Mouse (Mus musculus) spleen, adult 2 months (tissue): Measurements from ENCODE around the gene Opn4. TPM values are rescaled to one million over a fixed set of nuclear protein-coding genes. Genes with fewer than 3 reads are reported as not detected.

Experiments used
- DNase-seq, 2 experiments: peaks; one replicate each; pipeline versions ENCODE4 v3.0.0 to v3.0.0-alpha.2; 2012 to 2021; ENCODE audit warnings: low spot score in 2 of 2, low read depth in 1 of 2
- H3K27ac ChIP-seq: fragments of 200-500 bp; 2 replicates; pipeline ENCODE4 v1.5.1; 2012; ENCODE audit warnings: low read length, inconsistent platforms; ENCODE audit not compliant: insufficient read depth
- H3K27me3 ChIP-seq: fragments of 200-500 bp; 2 replicates; pipeline ENCODE4 v1.6.1; 2012; ENCODE audit warnings: mild to moderate bottlenecking, moderate library complexity, low read length, inconsistent platforms; ENCODE audit not compliant: control insufficient read depth, insufficient read depth
- H3K36me3 ChIP-seq: fragments of 200-500 bp; 2 replicates; pipeline ENCODE4 v1.6.1; 2012; ENCODE audit warnings: mild to moderate bottlenecking, low read length, inconsistent platforms; ENCODE audit not compliant: control insufficient read depth, insufficient read depth
- H3K4me1 ChIP-seq: fragments of 200-500 bp; 2 replicates; pipeline ENCODE4 v1.6.1; 2011; ENCODE audit warnings: inconsistent platforms; ENCODE audit not compliant: control insufficient read depth, insufficient read depth, insufficient read length
- H3K4me3 ChIP-seq: fragments of 200-500 bp; 2 replicates; pipeline ENCODE4 v1.5.1; 2011; ENCODE audit warnings: mild to moderate bottlenecking, inconsistent platforms; ENCODE audit not compliant: insufficient read depth, insufficient read length; ENCODE audit errors: extremely low read depth
- CTCF ChIP-seq: fragments of 200-500 bp; IDR thresholded peaks from 2 replicates; pipeline ENCODE4 v1.5.1; 2011; ENCODE audit warnings: mild to moderate bottlenecking, inconsistent platforms; ENCODE audit not compliant: insufficient read depth, insufficient read length, insufficient replicate concordance; ENCODE audit errors: extremely low read depth
- POLR2A ChIP-seq: fragments of 200-500 bp; IDR thresholded peaks from 2 replicates; pipeline ENCODE4 v1.6.1; 2011; ENCODE audit warnings: low read depth, low read length, inconsistent platforms
- WGBS: fragments of 180-500 bp; shearing (Covaris S2); methylation state at CpG from one replicate; pipeline ENCODE4 v1.1.7; 2018; 5-methylcytosine and 5-hydroxymethylcytosine counted together
- polyA plus RNA-seq: library from polyadenylated mRNA; depleted of rRNA; stranded (reverse); fragments of >200 nt; gene quantifications from 2 replicates; pipeline ENCODE4 v1.2.3, GENCODE M21; 2012

Opn4 gene
- polyA plus RNA-seq, 1 experiment: not detected

DNA sequence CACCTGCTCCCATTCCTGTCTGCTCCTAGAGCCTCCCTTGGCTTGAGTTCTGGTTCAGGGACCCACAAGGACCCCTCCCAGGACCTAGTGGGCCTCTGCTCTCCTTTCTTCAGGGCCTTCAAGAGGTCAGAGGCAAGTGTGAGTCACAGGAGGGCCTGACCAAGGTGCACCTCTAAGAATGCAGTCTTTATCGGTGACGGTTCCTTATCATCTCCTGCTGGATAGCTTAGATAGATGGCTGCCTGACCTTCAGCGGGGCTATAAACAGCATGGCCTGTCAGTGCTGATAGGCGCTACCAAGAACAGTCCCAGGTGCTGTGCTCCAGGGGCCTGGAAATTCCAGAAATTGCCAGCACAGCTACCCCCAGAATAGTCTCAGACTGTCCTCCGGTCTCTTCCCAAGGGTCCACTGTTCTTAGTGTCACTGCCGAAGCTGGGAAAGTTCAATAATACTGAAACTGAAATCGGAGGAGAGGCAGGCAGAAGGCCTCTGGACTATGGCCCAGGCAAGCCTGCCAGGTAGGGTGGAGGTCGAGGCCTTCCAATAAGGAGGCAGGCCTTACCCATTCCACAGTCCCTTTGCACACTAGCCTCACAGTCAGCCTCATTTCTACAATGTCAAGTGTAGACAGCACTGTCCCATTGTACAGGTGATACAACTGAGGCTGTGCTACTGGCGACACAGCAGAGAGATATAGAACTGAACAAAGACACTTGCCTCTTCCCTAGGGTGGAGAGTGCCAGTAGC, 14.4 kb downstream of the Opn4 start:
- DNase-seq: no peak
- whole genome bisulfite sequencing: 85% methylated on average over 9 of the region's 9 CpGs
- Histone ChIP-seq H3K27ac (no peak overlapping the region), H3K4me3 (no peak overlapping the region), H3K4me1 (no peaks in the 10 kb centered on the region), H3K36me3 (no peaks in the 10 kb centered on the region), H3K27me3 (no peaks in the 10 kb centered on the region)
- TF ChIP-seq CTCF (no peak), POLR2A (no peak)

DNA sequence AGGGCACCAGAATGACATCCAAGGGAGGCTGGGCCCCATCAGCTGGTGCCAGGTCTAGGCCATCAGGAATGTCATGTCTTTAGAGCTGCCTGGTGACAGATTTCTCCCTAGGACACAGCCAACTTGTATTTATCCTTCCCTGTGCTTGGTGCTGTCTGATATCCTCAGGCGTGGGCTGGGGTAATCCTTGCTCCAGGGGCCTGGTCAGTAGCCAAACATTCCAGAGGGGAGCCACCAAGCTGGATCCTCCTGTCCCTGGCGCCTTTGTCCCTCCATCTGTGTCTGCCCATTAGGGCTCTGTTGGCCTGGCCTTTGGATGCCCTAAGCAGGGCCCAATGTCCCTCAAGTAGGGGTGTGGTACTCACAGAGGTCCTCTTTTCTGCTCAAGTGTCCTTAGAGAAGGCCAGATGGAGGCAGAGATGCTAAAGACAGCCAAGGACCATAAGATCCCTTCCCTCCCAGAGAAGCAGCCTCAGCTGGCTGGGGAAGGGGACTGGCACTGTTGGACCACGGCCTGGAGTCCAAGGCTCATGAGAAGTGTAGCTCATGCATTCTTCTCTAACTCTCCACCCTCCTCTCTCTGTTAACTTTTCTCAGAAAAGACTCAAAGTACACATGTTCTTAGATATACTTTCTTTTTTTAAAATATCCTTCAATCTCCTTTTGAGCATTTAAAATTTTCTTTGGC, 17.1 kb downstream of the Opn4 start:
- Histone ChIP-seq H3K27ac (no peak overlapping the region), H3K4me3 (no peak overlapping the region), H3K27me3 (no peaks in the 10 kb centered on the region), H3K36me3 (no peaks in the 10 kb centered on the region), H3K4me1 (no peaks in the 10 kb centered on the region)
- 68% methylated on average over 3 of the region's 3 CpGs for WGBS
- TF ChIP-seq POLR2A: no peak
- TF ChIP-seq CTCF: no peak
- no peak for DNase-seq

DNA sequence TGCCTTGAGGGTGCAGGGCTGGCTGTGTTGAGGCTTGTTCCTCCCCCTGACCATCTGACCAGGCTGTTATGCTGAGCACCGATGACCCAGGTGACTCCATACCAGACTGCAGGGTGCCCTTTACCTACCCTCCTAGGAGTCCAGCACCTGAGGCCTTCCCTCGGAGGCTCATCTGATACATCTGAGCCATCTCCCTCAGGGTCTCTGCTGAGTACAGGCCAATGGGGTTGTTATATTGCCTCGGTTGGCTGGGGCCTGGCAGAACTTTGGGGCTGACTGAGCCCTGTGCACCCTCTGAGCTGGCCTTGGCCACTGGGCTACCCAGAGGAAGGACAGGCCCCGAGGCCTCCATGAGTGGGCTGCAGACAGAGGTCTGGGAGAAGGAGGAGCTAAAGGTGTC, 23.1 kb downstream of the Opn4 start:
- H3K27ac ChIP-seq: no peak overlapping the region
- TF ChIP-seq CTCF: no peak
- no peak for DNase-seq
- 82% methylated on average over 4 of the region's 4 CpGs for WGBS
- no peaks in the 10 kb centered on the region for H3K4me1 ChIP-seq
- no peaks in the 10 kb centered on the region for H3K36me3 ChIP-seq
- no peak overlapping the region for H3K4me3 ChIP-seq
- H3K27me3 ChIP-seq: no peaks in the 10 kb centered on the region

DNA sequence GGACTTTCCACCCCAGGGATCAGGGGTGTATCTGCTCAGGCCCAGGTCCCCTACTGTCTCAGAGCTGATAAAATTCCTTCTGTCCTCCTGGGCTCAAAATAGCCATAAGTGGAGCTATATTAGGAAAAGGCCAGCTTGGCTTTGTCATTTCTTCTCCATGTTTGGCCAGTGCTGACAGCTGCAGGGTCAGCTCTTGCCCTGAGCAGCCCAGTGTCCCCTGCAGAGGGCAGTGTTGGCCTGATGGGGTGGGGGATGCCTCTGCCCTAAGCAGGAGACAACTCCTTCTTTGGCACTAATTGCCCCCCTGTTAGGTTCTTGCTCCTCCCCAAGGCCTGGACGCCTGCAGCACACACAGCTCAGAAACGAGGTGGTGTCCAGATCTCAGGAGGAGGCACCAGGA, 25.9 kb downstream of the Opn4 start:
- no peak for TF ChIP-seq CTCF
- TF ChIP-seq POLR2A: no peak
- no peak for DNase-seq
- Histone ChIP-seq H3K4me3 (no peak overlapping the region), H3K36me3 (no peaks in the 10 kb centered on the region), H3K27me3 (no peaks in the 10 kb centered on the region), H3K27ac (no peak overlapping the region), H3K4me1 (no peaks in the 10 kb centered on the region)
- WGBS: 75% methylated on average over 2 of the region's 2 CpGs

DNA sequence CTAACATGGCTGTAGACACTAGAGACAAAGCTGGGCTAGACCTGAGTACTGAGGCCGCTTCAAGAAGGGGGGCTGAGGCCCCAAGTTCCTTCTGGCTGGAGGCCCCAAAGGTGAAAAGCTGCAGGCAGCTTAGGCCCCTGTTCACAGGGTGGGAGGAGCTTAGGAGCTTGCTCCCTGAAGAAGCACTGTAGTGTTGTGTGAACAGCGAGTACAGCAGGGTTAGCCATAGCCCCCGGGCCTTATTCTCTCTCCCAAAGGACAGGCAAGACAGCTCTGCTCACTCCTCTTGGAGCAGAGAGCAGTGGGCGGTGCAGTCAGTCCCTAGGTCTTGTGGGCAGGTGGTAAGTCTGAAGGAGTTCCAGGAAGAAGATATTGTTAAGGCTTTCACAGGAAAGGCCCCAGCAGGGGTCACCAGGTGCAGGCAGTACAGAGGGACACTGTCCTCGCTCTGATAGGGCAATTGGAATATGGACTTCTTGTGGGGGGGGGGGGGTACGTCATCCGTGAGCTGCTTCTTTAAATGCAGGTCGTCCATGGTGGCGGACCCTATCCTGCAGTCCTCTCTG, 26.5 kb downstream of the Opn4 start:
- 72% methylated on average over 9 of the region's 9 CpGs for WGBS
- Histone ChIP-seq H3K27ac (no peak overlapping the region), H3K4me3 (no peak overlapping the region), H3K36me3 (no peaks in the 10 kb centered on the region), H3K4me1 (no peaks in the 10 kb centered on the region), H3K27me3 (no peaks in the 10 kb centered on the region)
- TF ChIP-seq POLR2A (no peak), CTCF (no peak)
- no peak for DNase-seq

DNA sequence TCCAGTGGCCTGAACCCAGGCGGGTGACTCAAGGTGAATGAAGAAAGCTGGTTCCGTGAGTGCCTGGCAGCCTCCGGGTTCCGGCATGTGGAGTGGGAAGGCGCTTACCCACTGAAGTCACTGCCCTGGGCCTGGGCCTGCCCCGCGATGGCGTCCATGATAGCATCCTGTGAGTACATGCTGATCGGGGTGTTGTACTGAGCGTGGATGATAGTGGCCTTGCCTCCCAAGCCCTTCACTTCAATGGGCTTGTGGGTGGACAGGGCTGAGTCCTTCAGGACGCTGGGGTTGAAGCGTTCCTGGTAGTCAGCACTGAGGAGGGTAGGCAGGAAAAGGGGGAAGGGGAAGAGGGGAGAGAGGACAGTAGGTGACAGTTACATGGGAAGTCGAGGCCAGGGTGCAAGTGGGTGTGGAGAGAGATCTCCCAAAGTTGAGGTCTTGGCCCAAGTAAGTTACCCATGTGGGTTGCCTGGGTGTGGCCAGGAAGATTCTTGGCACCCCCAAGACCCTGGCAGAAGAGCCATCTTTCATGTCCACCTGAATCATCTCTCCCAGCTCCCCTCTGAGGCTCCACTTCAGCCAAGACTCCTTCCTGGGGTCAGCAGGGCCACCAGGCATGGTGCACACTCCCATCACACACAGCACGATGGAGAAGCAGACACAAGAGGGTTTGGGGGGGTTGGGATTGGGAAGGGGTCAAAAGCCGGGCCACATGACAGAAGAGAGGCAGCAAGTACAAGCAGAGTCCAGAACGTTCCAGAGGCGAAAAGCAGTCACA, 28.1 kb downstream of the Opn4 start:
- WGBS: 87% methylated on average over 17 of the region's 17 CpGs
- no peak for TF ChIP-seq CTCF
- no peak for TF ChIP-seq POLR2A
- H3K27ac ChIP-seq: no peak overlapping the region
- H3K4me3 ChIP-seq: no peak overlapping the region
- no peaks in the 10 kb centered on the region for H3K36me3 ChIP-seq
- no peaks in the 10 kb centered on the region for H3K4me1 ChIP-seq
- DNase-seq: no peak
- H3K27me3 ChIP-seq: no peaks in the 10 kb centered on the region
